Mouse (Mus musculus): Measurements from ENCODE around the gene Acbd6. TPM values are rescaled to one million over a fixed set of nuclear protein-coding genes. Genes with fewer than 3 reads are reported as not detected.

The Acbd6 gene
- total RNA-seq, 2 experiments from 2014 or later: 11.0 to 11.7 TPM

DNA sequence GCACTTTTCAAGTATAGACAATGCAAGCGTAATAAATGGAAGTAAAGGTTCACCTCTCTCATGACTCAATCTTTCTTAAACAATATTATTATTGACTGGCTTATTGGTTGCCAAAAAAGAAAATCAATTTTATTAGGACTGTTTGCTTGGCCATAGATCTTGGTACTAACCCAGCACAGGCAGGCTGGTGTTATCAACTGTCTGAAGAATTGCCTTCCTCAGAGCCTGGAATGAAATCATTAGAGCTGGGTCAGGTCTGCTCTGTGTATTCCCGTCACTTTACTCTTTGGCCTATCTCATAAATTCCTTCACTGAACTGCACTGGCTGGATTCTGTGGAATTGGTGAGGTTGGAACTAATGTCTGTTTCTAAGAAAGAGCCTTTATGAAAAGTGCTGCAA, 69.8 kb downstream of the Acbd6 start:
- ATAC-seq (replicated peaks; ENCODE audit: low FRiP score, poor library complexity, severe bottlenecking): no peak

DNA sequence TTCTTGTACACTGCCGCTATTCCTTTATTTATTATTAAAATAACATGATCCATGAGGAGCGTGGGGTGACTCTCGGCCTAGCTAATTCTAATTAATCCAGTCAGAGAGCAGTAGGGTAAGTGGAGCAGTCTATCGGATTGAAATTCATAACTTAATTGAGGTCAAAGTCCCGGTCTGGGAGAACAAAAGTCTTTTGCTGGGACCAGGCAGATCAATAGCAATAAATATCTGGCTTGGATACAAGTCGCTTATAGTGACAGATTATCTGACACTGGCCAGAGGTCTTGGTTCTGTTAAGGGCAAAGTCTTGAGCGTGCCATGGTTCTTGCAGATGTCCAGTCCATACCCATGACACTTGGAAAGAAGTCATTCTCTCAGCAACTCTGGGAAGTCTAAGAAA, 78.7 kb downstream of the Acbd6 start:
- no peak for ATAC-seq (replicated peaks; ENCODE audit: low FRiP score, poor library complexity, severe bottlenecking)

DNA sequence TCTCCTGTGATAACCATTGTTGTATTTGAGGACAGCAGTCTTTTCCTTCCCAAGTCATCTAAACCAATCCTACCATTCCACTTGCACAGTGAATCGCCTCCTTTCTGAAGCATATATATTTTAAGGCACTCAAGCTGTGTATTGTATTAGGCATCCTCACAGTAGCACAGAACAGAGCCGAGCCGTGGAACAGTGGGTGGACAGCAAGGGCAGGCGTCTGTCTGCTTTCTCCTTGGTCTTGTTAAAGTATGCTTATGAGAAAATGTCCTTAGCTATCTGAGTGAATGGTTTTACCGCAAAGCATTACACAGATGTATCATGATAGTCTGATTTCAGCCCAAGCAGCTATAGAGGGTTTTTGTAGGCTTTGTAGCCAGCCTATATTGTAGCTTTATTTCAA, 87.9 kb downstream of the Acbd6 start:
- ATAC-seq (replicated peaks; ENCODE audit: low FRiP score, poor library complexity, severe bottlenecking): no peak

DNA sequence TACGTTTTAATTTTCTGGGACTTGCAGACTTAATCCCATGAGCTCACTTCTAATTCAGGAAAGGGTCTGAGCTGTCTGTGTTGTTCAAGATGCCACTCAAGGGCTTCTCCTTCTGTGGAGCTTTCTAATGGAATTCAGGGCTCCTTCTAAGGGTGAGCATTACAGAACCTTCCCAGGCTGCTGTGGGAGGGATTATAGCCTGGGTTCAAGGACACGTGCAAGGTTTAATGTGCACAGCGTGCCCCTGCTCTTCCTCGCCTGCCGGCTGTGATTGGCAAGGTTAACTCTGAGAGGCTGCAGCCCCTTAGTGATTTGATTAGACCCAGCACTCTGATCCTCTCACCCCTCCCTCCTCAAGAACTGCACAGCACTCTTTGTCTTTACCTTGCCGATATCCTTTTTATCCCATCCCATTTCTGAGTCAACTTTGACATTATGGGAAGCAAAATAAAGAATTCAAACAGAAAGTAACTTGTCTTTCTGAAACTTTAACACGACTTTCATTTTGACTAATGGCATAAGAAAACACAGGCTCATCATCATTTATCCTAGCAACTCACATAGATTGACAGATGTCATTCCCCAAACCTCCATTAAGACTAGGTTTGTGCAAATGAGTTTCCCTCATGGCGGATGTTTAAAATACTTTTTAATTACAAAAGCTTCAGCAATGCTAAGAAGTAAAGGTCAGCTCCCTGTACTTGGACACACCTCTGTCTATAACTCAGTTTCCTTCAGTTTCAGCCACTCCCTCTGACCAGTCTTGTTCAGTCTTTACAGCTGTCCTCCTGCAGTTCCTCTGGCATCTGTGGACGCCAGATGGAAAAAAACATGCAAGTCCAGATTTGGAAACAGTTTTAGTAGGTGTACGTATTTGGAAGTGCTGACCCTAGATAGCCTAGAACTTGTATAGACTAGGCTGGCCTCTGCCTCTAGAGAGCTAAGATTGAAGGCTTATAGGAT, 88.7 kb downstream of the Acbd6 start:
- ATAC-seq (replicated peaks; ENCODE audit: low FRiP score, poor library complexity, severe bottlenecking): no peak

DNA sequence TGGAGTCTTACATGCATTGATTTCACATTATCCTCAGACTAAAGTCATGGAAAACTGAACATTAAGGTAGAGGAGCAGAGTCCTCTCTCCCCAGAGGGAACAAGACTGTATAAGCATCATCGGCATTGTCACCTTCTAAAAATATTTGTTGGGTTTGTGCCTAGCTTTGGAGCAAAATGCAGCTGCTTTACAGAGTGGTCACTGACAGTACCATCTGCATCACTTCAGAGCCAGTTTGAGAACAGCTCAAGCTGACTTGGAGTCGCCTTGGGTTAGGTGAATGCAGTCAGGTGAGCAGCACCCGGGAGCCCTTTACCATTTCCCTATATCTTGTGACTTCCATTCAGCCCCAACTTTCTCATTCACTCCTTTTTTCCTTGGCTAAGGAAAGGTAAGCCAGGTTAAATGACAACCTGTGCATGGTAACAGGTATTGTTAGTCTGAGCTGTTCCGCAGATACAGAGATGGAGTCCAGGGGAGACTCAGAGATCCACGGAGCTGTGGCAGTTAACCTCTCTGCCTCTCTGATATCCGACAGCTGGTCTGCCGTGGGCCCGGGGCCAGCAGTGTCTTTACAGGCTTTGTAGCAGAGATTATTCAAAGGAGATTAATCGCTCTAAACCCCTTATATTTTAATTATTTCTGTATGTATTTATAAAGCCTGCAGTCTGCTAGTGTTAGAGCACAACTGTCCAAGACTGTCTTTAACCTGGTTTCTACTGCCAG, 92.4 kb downstream of the Acbd6 start:
- no peak for ATAC-seq (replicated peaks; ENCODE audit: low FRiP score, poor library complexity, severe bottlenecking)

DNA sequence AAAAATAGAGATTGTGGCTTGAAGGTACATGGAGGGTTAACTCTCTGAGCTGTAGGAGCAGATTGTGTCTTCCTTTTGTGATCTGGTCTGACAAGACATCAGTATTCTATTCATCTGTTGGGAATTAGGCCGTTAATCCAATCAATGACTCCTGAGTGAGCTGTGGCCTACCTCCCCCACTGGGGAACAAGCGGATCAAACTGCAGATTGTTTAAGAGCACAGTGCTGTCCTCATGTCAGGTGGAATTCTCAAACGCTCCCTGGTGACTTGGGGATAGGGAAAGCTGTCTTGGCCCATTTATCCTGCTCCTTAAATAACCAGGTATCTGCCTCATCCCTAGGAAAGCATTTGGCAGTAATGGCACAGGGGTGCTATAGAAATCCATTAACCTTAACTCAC, 97.0 kb downstream of the Acbd6 start:
- no peak for ATAC-seq (replicated peaks; ENCODE audit: low FRiP score, poor library complexity, severe bottlenecking)

DNA sequence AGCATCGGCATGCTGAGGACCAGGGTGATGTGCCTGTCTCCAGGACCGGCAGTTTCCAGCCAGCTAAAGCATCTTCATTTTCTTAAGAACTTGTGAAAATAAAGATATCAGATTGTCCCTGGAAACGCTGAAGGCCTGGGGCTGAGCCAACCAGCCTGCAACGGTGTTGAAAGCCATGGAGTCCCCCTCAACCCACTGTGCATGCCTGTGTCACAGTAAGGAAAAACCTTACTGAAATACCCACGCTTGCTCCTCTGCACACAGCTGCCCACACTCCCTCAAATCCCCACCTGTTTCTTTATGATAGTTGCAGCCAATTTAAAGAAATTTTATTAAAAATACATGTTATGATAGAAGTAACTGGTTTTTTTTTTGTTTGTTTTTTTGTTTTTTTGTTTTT, 98.4 kb downstream of the Acbd6 start:
- ATAC-seq (replicated peaks; ENCODE audit: low FRiP score, poor library complexity, severe bottlenecking): no peak

DNA sequence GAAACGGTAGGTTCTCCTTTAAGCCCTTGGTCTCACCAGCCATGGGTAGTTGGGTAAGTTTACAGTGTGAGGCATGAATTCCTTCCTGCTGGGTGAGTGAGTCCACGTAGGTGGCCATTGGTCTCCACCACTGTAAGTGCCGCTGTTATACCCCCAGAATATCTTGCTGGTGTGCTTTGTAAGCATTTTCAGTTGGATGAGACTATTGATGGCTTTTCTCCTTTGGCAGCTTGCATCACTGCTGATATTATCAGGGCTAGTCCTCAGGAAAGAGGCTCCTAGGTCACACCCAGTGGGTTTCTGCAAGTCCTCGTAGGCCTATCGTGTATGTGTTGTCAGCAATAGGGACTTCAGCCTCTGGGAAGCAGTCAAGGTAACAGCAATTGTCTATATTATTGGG, 106.1 kb downstream of the Acbd6 start:
- no peak for ATAC-seq (replicated peaks; ENCODE audit: low FRiP score, poor library complexity, severe bottlenecking)

DNA sequence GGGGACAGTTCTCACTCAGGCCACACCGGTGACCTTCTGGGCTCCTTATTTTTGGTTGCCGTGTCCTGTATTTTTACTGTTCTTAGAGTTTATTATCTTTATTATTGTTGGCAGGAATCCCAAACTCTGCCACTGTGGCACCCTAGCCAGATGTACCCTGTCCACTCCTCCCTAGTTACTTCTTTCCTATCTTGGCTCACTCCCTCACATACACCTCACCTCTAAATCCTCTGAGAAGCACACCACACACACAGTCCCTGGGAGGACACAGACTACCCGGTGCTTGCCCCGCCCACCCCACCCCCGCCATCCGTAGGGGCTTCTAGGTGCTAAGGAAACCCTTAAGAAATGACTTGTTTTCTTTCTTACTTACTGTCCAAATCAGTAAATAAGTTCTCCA, 117.7 kb downstream of the Acbd6 start:
- no peak for ATAC-seq (replicated peaks; ENCODE audit: low FRiP score, poor library complexity, severe bottlenecking)

DNA sequence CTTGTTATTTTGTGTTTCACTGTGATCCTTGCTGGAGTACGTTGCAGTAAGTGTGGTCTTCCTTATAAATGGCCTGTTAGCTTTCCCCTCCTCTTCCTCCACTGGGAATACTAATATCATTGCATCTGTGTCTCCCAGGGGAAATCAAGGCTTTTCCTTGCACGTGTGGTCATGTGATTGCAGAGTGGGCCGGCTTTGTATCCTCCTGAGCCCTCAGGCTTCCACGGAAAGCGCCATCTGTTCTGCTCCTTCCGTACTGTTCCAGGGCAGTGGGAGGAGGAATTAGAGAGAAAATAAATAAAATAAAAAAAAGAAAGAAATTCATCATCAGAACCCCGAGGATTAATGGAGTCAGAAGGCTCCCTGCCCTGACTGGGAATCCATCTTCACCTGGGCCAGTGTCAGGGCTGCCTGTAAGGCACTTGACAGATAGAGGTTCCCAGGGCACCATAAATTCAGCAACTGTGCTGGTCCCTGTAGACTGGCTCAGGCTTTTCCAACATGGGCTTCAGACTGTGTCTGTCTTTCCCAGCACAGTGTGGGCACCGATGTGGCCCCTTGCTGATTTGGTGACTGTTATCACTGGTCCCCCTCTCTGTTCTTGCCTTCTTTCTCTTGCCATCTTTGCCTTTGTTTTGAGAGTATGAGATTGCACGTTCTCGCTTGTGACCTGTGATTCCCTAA, 123.3 kb downstream of the Acbd6 start:
- no peak for ATAC-seq (replicated peaks; ENCODE audit: low FRiP score, poor library complexity, severe bottlenecking)

DNA sequence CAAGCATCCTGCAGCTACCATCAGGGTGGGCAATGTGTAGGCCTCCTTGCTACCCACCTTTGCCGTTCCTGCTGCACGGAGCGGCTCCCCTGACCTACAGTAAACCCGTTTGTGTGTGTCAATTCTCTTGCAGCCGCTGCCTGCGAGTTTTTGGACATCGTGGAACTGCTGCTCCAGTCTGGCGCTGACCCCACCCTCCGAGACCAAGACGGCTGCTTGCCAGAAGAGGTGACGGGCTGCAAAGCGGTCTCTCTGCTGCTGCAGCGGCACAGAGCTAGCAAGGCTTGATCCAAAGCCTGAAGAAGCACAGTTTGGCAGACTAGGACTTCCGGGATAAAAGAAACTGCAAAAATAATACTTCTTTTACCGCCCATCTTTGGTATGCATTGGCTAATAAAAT, 128.9 kb downstream of the Acbd6 start:
- ATAC-seq (replicated peaks; ENCODE audit: low FRiP score, poor library complexity, severe bottlenecking): no peak

DNA sequence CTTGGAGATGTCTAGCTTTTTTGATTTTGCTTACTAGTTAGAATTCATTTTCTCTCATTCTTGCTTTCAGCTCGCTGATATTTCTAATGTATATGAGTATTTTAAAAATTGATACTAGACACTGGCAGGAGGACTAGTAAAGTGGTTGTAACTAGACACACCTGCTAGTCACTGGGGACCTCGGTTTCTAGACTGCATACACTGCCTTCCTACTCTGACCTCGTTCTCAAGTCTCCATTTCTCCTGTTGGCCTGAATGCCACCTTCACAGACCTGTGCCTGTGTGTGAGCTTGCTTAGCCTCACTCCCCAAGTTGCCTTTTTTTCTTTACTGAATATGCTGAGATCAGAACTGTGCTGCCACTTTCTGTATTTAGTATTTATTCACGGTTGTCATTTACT, 131.2 kb downstream of the Acbd6 start:
- ATAC-seq (replicated peaks; ENCODE audit: low FRiP score, poor library complexity, severe bottlenecking): no peak

DNA sequence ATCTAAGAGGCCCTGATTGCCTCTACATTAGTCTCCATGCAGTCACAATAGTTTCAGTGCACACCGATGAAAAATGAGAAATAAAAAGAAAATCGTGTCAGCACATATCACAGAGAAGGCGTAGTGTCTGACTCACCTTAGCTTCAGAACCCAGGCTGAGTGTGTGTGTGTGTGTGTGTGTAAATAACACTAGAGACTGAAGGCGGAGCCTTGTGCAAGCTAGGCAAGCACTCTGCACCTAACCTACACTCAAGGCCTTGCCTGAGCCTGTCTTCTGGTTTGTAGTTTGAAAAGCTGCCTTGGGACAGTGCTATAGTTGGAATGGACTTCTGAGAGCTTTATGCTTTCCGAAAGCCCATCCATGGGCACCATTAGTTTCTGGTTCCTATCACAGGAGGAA, 131.6 kb downstream of the Acbd6 start:
- no peak for ATAC-seq (replicated peaks; ENCODE audit: low FRiP score, poor library complexity, severe bottlenecking)

DNA sequence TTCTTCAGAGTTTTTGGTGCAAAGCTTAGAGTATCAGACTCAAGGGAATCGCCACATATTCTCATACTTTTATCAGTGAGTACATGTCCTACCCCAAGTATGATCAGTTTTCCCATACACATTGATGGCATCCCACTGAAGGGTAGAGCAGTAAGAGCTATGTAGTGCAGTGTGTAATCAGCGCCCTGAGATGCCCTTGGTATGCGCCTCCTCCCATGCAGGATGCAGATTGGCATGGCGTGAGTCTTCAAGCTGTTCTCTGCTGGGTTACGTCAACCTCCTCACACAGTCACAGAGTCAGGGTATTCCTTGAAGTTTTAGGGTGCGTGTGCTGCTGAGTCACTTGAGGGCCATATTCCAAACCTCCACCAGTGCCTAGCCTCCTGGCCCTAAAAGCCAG, 134.3 kb downstream of the Acbd6 start:
- ATAC-seq (replicated peaks; ENCODE audit: low FRiP score, poor library complexity, severe bottlenecking): no peak

DNA sequence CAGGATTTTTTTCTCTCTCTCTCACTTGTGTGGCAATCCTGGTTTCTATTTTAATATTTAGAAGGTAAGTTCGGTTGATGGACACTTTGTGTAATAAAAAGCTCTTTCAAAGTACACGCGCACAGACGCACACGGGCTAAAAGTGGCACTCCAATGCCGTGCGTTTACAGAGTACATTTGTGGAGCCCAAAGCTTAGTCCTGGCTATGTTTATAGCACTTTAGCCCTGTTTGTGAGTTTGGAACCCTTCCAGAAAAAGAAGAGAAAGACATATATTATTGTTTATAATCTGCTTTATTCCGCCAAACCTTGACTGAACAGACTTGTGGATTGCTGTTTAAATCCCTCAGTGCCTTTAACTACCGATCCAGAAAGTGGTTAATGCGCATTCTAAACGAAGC, 135.1 kb downstream of the Acbd6 start:
- ATAC-seq (replicated peaks; ENCODE audit: low FRiP score, poor library complexity, severe bottlenecking): no peak

DNA sequence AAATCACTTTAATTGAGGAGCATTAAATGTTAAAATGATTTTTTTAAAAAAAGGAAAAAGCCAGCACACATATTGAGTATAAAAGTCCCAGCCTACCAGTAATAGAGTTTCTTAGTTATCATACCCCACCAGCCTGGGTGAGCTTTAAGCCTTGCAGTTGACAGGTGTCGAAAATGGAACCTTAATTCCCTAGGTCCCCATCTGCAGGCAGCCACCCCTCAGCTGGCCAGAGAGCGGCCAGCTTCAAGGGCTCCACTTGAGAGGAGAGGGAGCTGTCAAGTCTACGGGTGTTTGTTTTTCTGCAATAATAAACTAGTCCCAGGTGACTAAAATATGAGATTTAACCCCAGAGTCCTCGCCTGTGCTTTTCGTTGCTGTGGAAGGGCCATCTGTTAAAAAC, 135.5 kb downstream of the Acbd6 start:
- ATAC-seq (replicated peaks; ENCODE audit: low FRiP score, poor library complexity, severe bottlenecking): no peak

DNA sequence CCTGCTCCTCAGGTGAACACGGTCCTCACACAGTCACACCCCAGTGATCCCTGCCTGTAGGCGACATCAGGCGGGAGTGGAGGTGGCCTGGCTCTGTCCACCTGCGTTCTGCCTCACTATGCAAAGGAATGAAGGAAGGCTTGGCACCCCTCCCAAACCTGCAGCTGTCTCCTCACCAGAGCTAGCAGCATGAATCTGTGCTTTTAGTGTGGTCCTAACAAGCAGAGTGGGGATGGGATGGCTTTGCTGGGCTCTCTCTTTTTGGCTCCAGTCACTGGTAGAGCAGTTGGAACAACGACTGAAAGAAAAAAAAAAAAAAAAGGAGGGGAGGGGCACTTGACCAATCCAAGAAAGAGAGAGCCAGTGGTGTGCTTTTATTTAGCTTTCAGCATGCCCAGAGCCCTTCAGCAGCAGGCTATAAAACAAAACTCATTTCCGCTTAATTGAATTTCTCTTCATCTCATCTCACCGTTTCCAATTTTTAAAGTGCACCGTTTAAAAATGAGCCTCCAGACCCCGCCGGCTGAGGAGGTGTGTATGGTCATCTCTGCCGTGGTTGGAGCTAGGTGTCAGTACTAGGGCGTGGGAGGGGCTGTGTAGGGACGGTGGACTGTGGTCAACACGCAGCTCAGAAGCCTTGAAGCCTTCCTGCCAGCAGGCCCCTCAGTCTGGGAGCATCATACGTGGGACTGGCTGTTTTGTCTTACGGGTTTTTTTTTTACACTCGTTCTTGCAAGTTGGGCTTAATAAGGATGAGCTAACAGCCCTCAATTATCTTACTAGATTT, 140.6 kb downstream of the Acbd6 start:
- ATAC-seq (replicated peaks; ENCODE audit: low FRiP score, poor library complexity, severe bottlenecking): no peak

DNA sequence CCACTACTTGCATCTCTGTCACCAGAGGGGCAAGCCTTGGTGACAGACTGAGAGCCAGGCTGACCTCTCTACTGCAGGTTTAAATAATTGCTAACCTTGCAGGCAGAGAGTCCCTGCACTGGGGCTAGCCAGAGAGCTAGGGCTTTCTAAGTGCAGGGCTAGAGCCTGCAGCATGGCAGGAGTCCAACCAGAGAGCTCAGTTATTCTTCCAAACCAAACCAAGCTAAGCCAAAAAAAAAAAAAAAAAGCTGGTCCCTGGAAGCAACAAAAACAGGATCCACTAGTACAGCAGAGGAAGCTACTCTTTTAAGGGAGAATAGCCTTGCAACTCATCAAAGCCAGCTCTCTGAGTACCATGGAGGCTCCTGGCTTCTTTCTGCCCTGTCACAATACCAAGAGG, 143.0 kb downstream of the Acbd6 start:
- no peak for ATAC-seq (replicated peaks; ENCODE audit: low FRiP score, poor library complexity, severe bottlenecking)

DNA sequence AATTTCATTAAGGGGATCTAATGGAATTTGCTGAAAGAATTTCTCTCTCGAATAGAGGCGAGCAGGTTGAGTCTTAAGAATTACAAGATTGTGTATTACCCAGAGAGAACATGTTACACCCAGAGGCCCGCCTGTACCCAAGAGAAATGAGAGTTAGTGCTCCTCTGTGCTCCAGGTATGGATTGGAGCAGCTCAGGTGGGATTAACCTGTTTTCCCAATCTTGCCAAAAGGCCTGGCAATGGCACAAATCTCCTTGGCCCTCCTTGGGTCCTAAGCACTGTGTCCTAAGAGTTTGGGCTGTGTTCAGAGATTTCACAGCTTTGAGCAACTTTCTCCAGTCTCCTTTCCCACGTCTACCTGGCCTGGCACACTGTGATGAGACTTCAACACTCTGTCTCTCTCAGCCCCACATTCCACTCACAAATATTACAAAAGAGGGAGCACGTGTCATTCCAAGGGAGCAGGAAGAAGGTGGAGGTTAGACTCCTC, 145.3 kb downstream of the Acbd6 start:
- no peak for ATAC-seq (replicated peaks; ENCODE audit: low FRiP score, poor library complexity, severe bottlenecking)

DNA sequence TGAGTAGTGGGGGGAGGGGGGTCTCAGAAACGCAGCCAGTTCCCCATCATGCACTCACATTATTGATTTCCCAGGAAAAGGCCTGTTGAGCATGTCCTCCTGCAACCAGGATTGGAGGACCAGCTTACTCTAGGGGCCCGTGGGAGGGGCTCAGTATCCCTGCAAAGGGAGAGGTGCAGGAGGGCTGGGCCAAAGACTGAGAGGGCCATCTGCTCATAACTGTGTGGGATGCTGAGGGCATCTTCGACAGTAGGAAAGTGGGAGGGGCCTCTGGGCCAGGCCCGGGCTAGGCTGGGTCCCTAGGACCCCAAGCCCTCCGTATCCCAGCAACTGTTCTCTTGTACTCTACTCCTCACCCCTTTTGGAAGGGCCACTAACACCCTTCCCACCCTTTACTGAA, 146.3 kb downstream of the Acbd6 start:
- no peak for ATAC-seq (replicated peaks; ENCODE audit: low FRiP score, poor library complexity, severe bottlenecking)

Data from erythroblast, adult 5-6 weeks (primary cell).